Mouse (Mus musculus): ENCODE results near the gene Rasa3. TPM values are rescaled to one million over a fixed set of nuclear protein-coding genes. Genes with fewer than 3 reads are reported as not detected.

Gene Rasa3
- polyA plus RNA-seq, 1 experiment = 10.8 TPM

DNA sequence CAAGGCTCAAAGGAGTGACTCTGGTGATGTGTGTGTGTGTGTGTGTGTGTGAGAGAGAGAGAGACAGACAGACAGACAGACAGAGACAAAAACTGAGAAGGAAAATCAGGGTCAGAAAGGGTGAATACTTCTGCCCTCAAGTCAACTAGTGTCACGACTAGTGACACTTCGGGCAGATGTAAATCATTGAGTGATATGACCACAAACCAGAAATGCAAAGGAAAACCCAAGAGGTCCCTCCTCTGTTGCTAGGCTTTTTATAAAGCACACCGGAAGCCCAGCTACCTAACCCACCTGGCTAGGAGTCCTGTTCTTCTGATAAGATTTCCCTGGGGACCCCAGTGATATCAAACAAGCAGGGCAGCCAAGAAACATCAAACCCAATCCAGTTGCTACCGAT lies 2.3 kb downstream of the Rasa3 start:
- 70% methylated on average over 4 of the region's 4 CpGs for WGBS
- Histone ChIP-seq H3K27ac (ENCODE audit: insufficient read depth, low read depth, low read length) (no peak overlapping the region), H3K4me3 (ENCODE audit: insufficient read depth, low read depth, low read length) (no peak overlapping the region), H3K27me3 (replicated peaks; ENCODE audit: control insufficient read depth, insufficient read depth, low read length) (no peaks in the 10 kb centered on the region), H3K36me3 (ENCODE audit: control insufficient read depth, insufficient read depth, low read length) (no peaks in the 10 kb centered on the region), H3K4me1 (ENCODE audit: control insufficient read depth, insufficient read depth, low read length) (0 out of 2 replicates have a peak, but pooled peaks cover 7% of the 10 kb centered on the region)
- TF ChIP-seq POLR2A (IDR thresholded peaks at IDR 0.05; ENCODE audit: low read depth, low read length) = no peak
- TF ChIP-seq CTCF (conservative IDR thresholded peaks at IDR 0.05; ENCODE audit: insufficient read depth, insufficient read length, low read depth, low read length) = no peak
- DNase-seq = no peak

DNA sequence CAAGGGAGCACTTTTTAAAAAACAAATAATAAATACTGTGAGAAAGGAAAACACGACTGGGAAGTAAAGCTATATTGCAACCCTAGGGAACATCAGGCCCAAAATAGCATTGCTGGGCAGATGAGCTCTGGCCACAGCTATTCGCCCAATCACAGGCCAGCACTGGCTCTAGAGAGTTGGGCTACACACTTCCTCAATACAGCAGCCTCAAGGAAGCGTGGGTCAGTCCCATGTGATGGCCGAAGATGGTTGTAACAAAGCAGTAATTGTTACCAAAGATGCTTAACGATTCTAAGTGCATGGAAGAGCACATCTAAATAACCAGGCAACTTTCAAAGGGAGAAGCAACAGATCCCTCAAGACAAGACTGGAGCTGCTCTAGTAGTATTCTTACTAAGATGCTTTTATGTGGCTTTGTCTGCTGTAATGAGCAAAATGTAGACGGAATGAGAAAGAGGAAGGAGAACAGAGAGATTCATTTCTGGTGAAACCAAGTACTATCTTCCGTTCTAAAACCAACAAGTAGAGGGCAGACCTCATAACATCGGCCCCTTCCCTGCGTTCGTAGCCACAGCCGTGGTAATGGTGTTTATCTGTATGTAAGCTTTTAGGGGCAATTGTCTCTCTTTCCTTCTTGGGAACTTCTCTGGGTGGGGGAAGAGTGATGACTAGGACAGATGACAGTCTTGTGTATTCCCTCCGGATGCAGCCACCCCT lies 3.0 kb downstream of the Rasa3 start:
- no peaks in the 10 kb centered on the region for H3K27me3 ChIP-seq (replicated peaks; ENCODE audit: control insufficient read depth, insufficient read depth, low read length)
- TF ChIP-seq POLR2A (IDR thresholded peaks at IDR 0.05; ENCODE audit: low read depth, low read length) = no peak
- no peak overlapping the region for H3K27ac ChIP-seq (ENCODE audit: insufficient read depth, low read depth, low read length)
- DNase-seq = peak; percentile 41
- WGBS = 61% methylated on average over 12 of the region's 12 CpGs
- H3K4me3 ChIP-seq (ENCODE audit: insufficient read depth, low read depth, low read length) = no peak overlapping the region
- H3K4me1 ChIP-seq (ENCODE audit: control insufficient read depth, insufficient read depth, low read length) = 0 out of 2 replicates have a peak, but pooled peaks cover 7% of the 10 kb centered on the region
- no peaks in the 10 kb centered on the region for H3K36me3 ChIP-seq (ENCODE audit: control insufficient read depth, insufficient read depth, low read length)

DNA sequence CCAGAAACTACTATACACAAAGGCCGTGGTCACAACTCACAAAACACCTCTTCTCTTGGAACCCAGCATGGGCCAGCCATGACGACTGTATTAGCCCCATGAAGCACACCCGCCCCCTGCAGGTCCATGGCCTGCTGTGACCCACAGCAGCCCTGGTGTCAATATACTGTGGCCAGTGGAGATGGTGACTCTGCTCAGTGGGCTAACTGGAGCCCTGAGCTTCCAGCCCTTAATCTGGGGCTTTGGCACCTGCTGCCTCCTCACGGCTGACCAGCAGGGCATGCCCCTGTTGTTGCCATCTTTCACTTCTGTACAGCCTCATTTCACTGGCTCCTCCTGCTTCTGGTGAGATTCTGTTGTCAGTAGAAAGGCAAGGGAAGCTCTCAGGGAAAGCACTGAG lies 4.2 kb downstream of the Rasa3 start:
- TF ChIP-seq POLR2A (IDR thresholded peaks at IDR 0.05; ENCODE audit: low read depth, low read length) (no peak), CTCF (conservative IDR thresholded peaks at IDR 0.05; ENCODE audit: insufficient read depth, insufficient read length, low read depth, low read length) (peak; percentile 13; the same call in 1 of the 2 replicates)
- H3K4me3 ChIP-seq (ENCODE audit: insufficient read depth, low read depth, low read length) = no peak overlapping the region
- H3K36me3 ChIP-seq (ENCODE audit: control insufficient read depth, insufficient read depth, low read length) = no peaks in the 10 kb centered on the region
- peaks cover 9% of the 10 kb centered on the region; the same call in 1 of the 2 replicates for H3K4me1 ChIP-seq (ENCODE audit: control insufficient read depth, insufficient read depth, low read length)
- H3K27me3 ChIP-seq (replicated peaks; ENCODE audit: control insufficient read depth, insufficient read depth, low read length) = no peaks in the 10 kb centered on the region
- H3K27ac ChIP-seq (ENCODE audit: insufficient read depth, low read depth, low read length) = no peak overlapping the region
- 79% methylated on average over 4 of the region's 4 CpGs for WGBS
- no peak for DNase-seq

DNA sequence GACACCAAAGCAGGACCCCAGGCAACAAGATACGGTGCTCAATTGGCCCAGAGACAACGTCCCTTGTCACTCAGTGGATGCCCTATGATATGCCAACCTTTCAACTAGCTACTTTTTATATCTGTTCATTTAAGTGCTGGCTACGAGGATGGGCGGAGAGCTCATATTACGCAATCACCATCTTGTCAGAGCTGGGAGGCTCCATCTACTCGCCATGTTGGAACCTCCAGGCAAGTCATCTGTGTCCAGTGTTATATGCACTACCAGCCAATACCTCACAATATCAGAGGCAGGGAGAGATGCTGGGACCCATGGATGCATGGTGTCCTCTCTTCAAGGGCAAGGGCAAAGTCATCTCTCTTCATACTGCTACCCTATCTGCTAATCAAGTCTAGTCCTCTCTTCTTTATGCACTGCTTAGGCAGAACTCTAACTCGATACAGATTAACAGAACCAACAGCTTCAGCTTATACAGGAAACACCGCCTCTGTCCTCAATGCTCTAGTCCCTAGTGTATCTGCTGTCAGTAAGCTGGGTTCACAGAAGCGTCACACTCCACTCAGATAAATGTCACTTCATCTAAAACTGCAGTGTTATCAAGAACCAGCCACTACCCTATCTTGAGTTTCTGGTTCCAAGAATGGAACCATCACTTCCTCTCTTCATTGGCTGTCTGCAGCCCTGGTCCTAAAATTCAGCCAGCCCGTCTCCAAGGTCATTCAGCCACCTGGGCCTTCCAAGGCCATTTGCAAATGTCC lies 6.0 kb downstream of the Rasa3 start:
- H3K4me3 ChIP-seq (ENCODE audit: insufficient read depth, low read depth, low read length) = no peak overlapping the region
- TF ChIP-seq CTCF (conservative IDR thresholded peaks at IDR 0.05; ENCODE audit: insufficient read depth, insufficient read length, low read depth, low read length) = no peak
- H3K27ac ChIP-seq (ENCODE audit: insufficient read depth, low read depth, low read length) = no peak overlapping the region
- no peaks in the 10 kb centered on the region for H3K27me3 ChIP-seq (replicated peaks; ENCODE audit: control insufficient read depth, insufficient read depth, low read length)
- H3K4me1 ChIP-seq (ENCODE audit: control insufficient read depth, insufficient read depth, low read length) = peaks cover 6% of the 10 kb centered on the region; the same call in 1 of the 2 replicates
- no peaks in the 10 kb centered on the region for H3K36me3 ChIP-seq (ENCODE audit: control insufficient read depth, insufficient read depth, low read length)
- WGBS = 86% methylated on average over 10 of the region's 10 CpGs
- DNase-seq = no peak

DNA sequence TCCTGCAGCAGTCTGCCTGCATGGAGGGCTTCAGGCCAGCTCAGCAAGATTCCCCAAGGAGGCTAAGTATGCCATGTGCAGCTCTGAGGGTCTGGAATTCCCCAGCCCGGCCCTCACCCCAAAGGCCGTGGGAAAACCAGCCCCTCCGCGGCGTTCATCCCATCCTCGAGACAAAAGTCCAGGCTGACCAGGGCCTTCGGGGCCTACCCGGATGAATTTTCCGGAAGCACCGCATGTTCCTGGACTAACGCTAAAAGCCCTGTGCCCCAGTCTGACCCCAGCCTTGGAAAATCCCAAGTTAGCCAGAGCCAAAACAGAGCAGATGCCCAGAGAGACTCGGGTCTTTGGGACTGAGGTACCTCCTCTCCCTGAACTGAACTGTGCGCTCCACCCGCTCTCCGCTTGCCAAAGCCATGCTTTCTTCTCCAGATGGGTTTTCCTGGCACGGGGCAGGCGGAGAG lies 7.4 kb downstream of the Rasa3 start:
- peaks cover 6% of the 10 kb centered on the region; the same call in 1 of the 2 replicates for H3K4me1 ChIP-seq (ENCODE audit: control insufficient read depth, insufficient read depth, low read length)
- no peaks in the 10 kb centered on the region for H3K27me3 ChIP-seq (replicated peaks; ENCODE audit: control insufficient read depth, insufficient read depth, low read length)
- no peaks in the 10 kb centered on the region for H3K36me3 ChIP-seq (ENCODE audit: control insufficient read depth, insufficient read depth, low read length)
- no peak overlapping the region for H3K27ac ChIP-seq (ENCODE audit: insufficient read depth, low read depth, low read length)
- WGBS = 69% methylated on average over 17 of the region's 17 CpGs
- H3K4me3 ChIP-seq (ENCODE audit: insufficient read depth, low read depth, low read length) = no peak overlapping the region
- DNase-seq = peak; percentile 47
- no peak for TF ChIP-seq POLR2A (IDR thresholded peaks at IDR 0.05; ENCODE audit: low read depth, low read length)
- TF ChIP-seq CTCF (conservative IDR thresholded peaks at IDR 0.05; ENCODE audit: insufficient read depth, insufficient read length, low read depth, low read length) = no peak

DNA sequence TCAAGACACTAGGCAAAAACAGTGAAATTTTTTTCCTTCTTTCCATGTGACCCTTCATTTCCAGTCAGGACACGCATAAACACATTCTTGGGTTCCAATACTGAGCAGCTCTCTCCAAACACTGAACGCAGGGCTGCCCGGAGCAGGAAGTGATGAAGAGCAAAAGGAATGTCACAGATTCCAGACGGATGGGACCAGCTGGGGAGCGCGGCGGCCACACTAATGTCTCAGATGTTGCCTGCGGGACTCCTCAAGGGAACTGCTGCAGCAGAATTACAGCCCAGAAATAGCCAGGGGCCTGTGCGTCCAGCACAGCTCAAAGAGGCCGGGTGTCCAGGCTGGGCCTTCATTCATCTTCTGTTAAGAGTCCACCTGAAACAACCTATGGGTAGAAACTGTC lies 9.0 kb downstream of the Rasa3 start:
- DNase-seq = peak; percentile 75
- Histone ChIP-seq H3K27me3 (replicated peaks; ENCODE audit: control insufficient read depth, insufficient read depth, low read length) (no peaks in the 10 kb centered on the region), H3K27ac (ENCODE audit: insufficient read depth, low read depth, low read length) (peak overlapping the region; percentile 73), H3K4me1 (ENCODE audit: control insufficient read depth, insufficient read depth, low read length) (peaks cover 6% of the 10 kb centered on the region; the same call in 1 of the 2 replicates), H3K4me3 (ENCODE audit: insufficient read depth, low read depth, low read length) (no peak overlapping the region), H3K36me3 (ENCODE audit: control insufficient read depth, insufficient read depth, low read length) (no peaks in the 10 kb centered on the region)
- TF ChIP-seq CTCF (conservative IDR thresholded peaks at IDR 0.05; ENCODE audit: insufficient read depth, insufficient read length, low read depth, low read length) (no peak), POLR2A (IDR thresholded peaks at IDR 0.05; ENCODE audit: low read depth, low read length) (no peak)
- WGBS = 46% methylated on average over 10 of the region's 10 CpGs

DNA sequence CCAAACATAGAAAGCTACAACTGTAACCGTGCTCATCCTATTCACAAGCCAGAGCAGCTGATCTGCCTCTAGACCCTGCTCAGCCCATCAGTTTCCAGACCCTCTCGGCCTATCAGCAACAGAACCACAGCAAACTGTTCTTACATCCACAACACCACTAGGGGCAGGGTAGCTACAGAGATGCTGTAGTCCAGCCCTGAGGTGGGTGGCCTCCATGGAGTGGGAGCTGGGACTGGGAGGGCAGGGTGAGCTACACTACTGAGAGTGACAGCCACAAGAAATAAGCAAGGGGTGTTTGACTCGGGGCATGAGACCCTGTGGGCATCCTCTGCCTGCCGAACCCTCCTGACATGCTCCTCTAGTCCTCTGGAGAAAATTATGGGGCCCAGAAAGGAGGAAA lies 9.5 kb downstream of the Rasa3 start:
- TF ChIP-seq POLR2A (IDR thresholded peaks at IDR 0.05; ENCODE audit: low read depth, low read length) = no peak
- TF ChIP-seq CTCF (conservative IDR thresholded peaks at IDR 0.05; ENCODE audit: insufficient read depth, insufficient read length, low read depth, low read length) = 0 out of 2 replicates have a peak, but pooled peaks have one; percentile 12
- Histone ChIP-seq H3K4me3 (ENCODE audit: insufficient read depth, low read depth, low read length) (no peak overlapping the region), H3K4me1 (ENCODE audit: control insufficient read depth, insufficient read depth, low read length) (peaks cover 6% of the 10 kb centered on the region; the same call in 1 of the 2 replicates), H3K27me3 (replicated peaks; ENCODE audit: control insufficient read depth, insufficient read depth, low read length) (no peaks in the 10 kb centered on the region), H3K27ac (ENCODE audit: insufficient read depth, low read depth, low read length) (peak overlapping the region; percentile 76), H3K36me3 (ENCODE audit: control insufficient read depth, insufficient read depth, low read length) (no peaks in the 10 kb centered on the region)
- DNase-seq = no peak
- 83% methylated on average over 4 of the region's 4 CpGs for WGBS

All from kidney, adult 2 months (tissue).